Mouse (Mus musculus) midbrain, embryonic 11.5 days (tissue): ENCODE measurements around the gene Nupr1l. TPM values are rescaled to one million over a fixed set of nuclear protein-coding genes. Genes with fewer than 3 reads are reported as not detected.

Source experiments
- ATAC-seq: fragments of 200-750 bp; cut with Nextera tagmentation; 2 replicates; pipeline ENCODE4 v1.8.0; 2017; ENCODE audit warnings: moderate TSS enrichment, moderate library complexity; ENCODE audit not compliant: low FRiP score
- DNase-seq: peaks from one replicate; pipeline ENCODE4 v3.0.0; 2015; ENCODE audit warnings: low spot score; ENCODE audit errors: missing footprints
- H3K27ac ChIP-seq: fragments of 300-500 bp; sonication (generic); 2 replicates; pipeline ENCODE4 v1.5.1; 2014; ENCODE audit warnings: low read depth, low read length
- H3K27me3 ChIP-seq: fragments of 300-500 bp; sonication (generic); 2 replicates; pipeline ENCODE4 v1.6.1; 2014; ENCODE audit warnings: mild to moderate bottlenecking, low read length, moderate library complexity, mixed read lengths; ENCODE audit not compliant: control insufficient read depth, insufficient read depth
- H3K36me3 ChIP-seq: fragments of 300-500 bp; sonication (generic); 2 replicates; pipeline ENCODE4 v1.6.1; 2014; ENCODE audit warnings: mild to moderate bottlenecking, low read length, moderate library complexity, mixed read lengths; ENCODE audit not compliant: control insufficient read depth, insufficient read depth
- H3K4me1 ChIP-seq: fragments of 300-500 bp; sonication (generic); 2 replicates; pipeline ENCODE4 v1.6.1; 2014; ENCODE audit warnings: low read length; ENCODE audit not compliant: control insufficient read depth, insufficient read depth
- H3K4me2 ChIP-seq: fragments of 300-500 bp; sonication (generic); 2 replicates; pipeline ENCODE4 v1.6.1; 2014; ENCODE audit warnings: mild to moderate bottlenecking, moderate library complexity
- H3K4me3 ChIP-seq: fragments of 300-500 bp; sonication (generic); 2 replicates; pipeline ENCODE4 v1.5.1; 2014; ENCODE audit warnings: low read depth, low read length
- H3K9ac ChIP-seq: fragments of 300-500 bp; sonication (generic); 2 replicates; pipeline ENCODE4 v1.6.1; 2014; ENCODE audit warnings: low read length
- H3K9me3 ChIP-seq: fragments of 300-500 bp; sonication (generic); 2 replicates; pipeline ENCODE4 v1.6.1; 2016; ENCODE audit warnings: low read length; ENCODE audit not compliant: control insufficient read depth
- WGBS: fragments of 180-500 bp; shearing (Covaris S2); extraction: QIAGEN DNeasy Blood & Tissue Kit; methylation state at CpG from one replicate; pipeline ENCODE4 v1.1.7; 2014; 5-methylcytosine and 5-hydroxymethylcytosine counted together
- polyA plus RNA-seq: library from polyadenylated mRNA; unstranded; fragments of >200 nt; fragmentation: Nextera tagmentation; extraction: Ambion mirVana; gene quantifications from 2 replicates; pipeline ENCODE4 v1.2.1, GENCODE M21; 2014

Nupr1l gene
- polyA plus RNA-seq = 3.7 and 5.4 TPM in 2 replicates

GRCm38 (mm10) chr5:129908242-129908965 is at the start of gene Nupr1l:
Gene Nupr1l, plus strand, starts transcription at chr5:129908540.
- Histone ChIP-seq H3K9ac (peak within 1 kb of the TSS; percentile 82), H3K9me3 (no peaks in the 10 kb centered on the region), H3K4me1 (peaks cover 8% of the 10 kb centered on the region), H3K27me3 (no peaks in the 10 kb centered on the region), H3K4me2 (peak within 1 kb of the TSS; percentile 78), H3K27ac (peak within 1 kb of the TSS; percentile 91), H3K4me3 (peak within 1 kb of the TSS; percentile 63), H3K36me3 (no peaks in the 10 kb centered on the region)
- DNase-seq (peak; percentile 99), ATAC-seq (peak; percentile 99)
- under 1% methylated on average over 63 of the region's 63 CpGs for WGBS

- no peaks in the 10 kb centered on the region for H3K9me3 ChIP-seq
- no peaks in the 10 kb centered on the region for H3K27me3 ChIP-seq
- H3K27ac ChIP-seq = no peak overlapping the region
- no peak overlapping the region for H3K4me3 ChIP-seq
- H3K36me3 ChIP-seq = peaks cover 11% of the 10 kb centered on the region
- no peak overlapping the region for H3K9ac ChIP-seq
- 89% methylated on average over 6 of the region's 6 CpGs for WGBS
- peaks cover 2% of the 10 kb centered on the region; the same call in 1 of the 2 replicates for H3K4me1 ChIP-seq
- H3K4me2 ChIP-seq = no peak overlapping the region
- DNase-seq = no peak
- no peak for ATAC-seq
Measured at GRCm38 (mm10) chr5:129862325-129862724, 46.0 kb upstream of the Nupr1l start.

DNA sequence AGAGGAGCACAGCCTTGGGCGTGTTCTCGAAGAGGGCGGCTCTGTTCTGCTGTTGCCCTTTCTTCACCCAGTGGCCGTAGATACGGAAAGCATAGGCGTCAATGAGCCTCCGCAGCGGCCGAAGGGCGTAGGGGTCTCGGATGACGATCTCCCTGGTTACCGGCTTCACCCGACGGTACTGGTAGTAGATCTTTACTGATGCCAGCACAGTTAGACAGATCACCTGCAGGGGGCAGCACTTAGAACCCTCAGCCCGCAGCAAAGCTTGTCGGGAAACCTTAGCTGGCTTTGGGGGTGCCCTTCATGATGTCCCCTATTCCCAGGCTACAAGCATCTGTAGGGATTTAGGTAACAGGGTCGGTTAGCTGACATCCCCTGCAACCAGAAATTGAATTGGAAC is 43.9 kb upstream of the Nupr1l start:
- Histone ChIP-seq H3K4me1 (peaks cover 2% of the 10 kb centered on the region; the same call in 1 of the 2 replicates), H3K9ac (no peak overlapping the region), H3K4me3 (no peak overlapping the region), H3K9me3 (no peaks in the 10 kb centered on the region), H3K27me3 (no peaks in the 10 kb centered on the region), H3K4me2 (no peak overlapping the region), H3K36me3 (peaks cover 9% of the 10 kb centered on the region; the same call in 1 of the 2 replicates), H3K27ac (no peak overlapping the region)
- 12% methylated on average over 18 of the region's 18 CpGs for WGBS
- DNase-seq (peak; percentile 87), ATAC-seq (no peak)

DNA sequence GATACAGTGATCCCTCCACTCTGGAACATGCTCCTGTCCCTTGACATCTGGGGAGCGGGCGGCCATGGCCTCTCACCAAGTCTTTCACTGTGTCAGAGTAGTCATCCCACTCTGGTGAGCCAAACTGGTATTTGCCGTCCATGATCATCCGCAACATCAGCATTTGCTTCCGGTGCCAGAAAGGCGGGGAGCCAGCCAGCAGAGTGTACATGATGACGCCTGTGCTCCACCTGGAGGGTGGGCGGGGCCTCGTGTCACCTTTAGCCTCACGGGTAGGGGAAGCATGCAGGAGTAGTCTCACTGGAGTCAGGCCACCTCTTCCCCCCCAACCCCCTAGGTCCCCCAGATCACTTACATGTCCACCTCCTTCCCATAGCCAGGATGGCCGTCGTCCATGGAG is 42.5 kb upstream of the Nupr1l start:
- 88% methylated on average over 12 of the region's 12 CpGs for WGBS
- ATAC-seq (no peak), DNase-seq (no peak)
- Histone ChIP-seq H3K27ac (no peak overlapping the region), H3K27me3 (no peaks in the 10 kb centered on the region), H3K9me3 (no peaks in the 10 kb centered on the region), H3K4me3 (no peak overlapping the region), H3K36me3 (peaks cover 9% of the 10 kb centered on the region; the same call in 1 of the 2 replicates), H3K4me2 (no peak overlapping the region), H3K9ac (no peak overlapping the region), H3K4me1 (peaks cover 2% of the 10 kb centered on the region; the same call in 1 of the 2 replicates)

- Histone ChIP-seq H3K36me3 (no peaks in the 10 kb centered on the region), H3K4me3 (no peak overlapping the region), H3K27me3 (no peaks in the 10 kb centered on the region), H3K9me3 (no peaks in the 10 kb centered on the region), H3K9ac (no peak overlapping the region), H3K4me2 (no peak overlapping the region), H3K4me1 (no peaks in the 10 kb centered on the region), H3K27ac (no peak overlapping the region)
- WGBS = 88% methylated on average over 19 of the region's 19 CpGs
- DNase-seq = no peak
- ATAC-seq = no peak
Measured at GRCm38 (mm10) chr5:129869238-129869995, 38.9 kb upstream of the Nupr1l start.

GRCm38 (mm10) chr5:129871238-129871637 is 37.1 kb upstream of the Nupr1l start:
- 84% methylated on average over 2 of the region's 2 CpGs for WGBS
- Histone ChIP-seq H3K9me3 (no peaks in the 10 kb centered on the region), H3K4me1 (no peaks in the 10 kb centered on the region), H3K4me2 (no peak overlapping the region), H3K36me3 (no peaks in the 10 kb centered on the region), H3K4me3 (no peak overlapping the region), H3K9ac (no peak overlapping the region), H3K27ac (no peak overlapping the region), H3K27me3 (no peaks in the 10 kb centered on the region)
- DNase-seq = no peak
- ATAC-seq = no peak

- Histone ChIP-seq H3K4me2 (no peak overlapping the region), H3K4me1 (no peaks in the 10 kb centered on the region), H3K27me3 (no peaks in the 10 kb centered on the region), H3K27ac (no peak overlapping the region), H3K36me3 (no peaks in the 10 kb centered on the region), H3K9ac (no peak overlapping the region), H3K9me3 (no peaks in the 10 kb centered on the region), H3K4me3 (no peak overlapping the region)
- WGBS = 85% methylated on average over 12 of the region's 12 CpGs
- ATAC-seq (no peak), DNase-seq (no peak)
Measured at GRCm38 (mm10) chr5:129873942-129874341, 34.4 kb upstream of the Nupr1l start.

DNA sequence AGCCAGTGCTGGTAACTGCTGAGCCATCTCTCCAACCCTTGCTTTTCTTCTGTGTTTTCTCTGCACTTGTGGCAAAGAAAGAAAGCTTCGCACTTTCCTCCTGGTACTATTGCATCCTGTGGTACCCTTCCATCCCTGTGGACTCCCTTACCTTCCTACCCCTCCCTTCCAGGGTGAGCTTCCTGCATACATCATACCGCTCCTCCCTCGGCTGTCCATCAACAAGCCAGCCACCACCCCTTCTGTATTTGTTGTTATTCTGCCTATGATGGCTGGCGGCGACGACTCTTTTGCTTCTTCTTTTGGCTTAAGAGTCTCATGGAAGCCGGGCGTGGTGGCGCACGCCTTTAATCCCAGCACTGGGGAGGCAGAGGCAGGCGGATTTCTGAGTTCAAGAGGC is 33.2 kb upstream of the Nupr1l start:
- 83% methylated on average over 11 of the region's 11 CpGs for WGBS

More for the DNA sequence above, 33.2 kb upstream of the Nupr1l start:
- H3K4me3 ChIP-seq = no peak overlapping the region
- H3K27ac ChIP-seq = no peak overlapping the region
- no peaks in the 10 kb centered on the region; the same call in 1 of the 2 replicates for H3K36me3 ChIP-seq
- H3K27me3 ChIP-seq = no peaks in the 10 kb centered on the region
- no peak overlapping the region for H3K4me2 ChIP-seq
- DNase-seq = no peak
- no peak overlapping the region for H3K9ac ChIP-seq
- no peaks in the 10 kb centered on the region for H3K9me3 ChIP-seq
- no peaks in the 10 kb centered on the region for H3K4me1 ChIP-seq
- ATAC-seq = no peak
